Mouse (Mus musculus) gastrocnemius, postnatal 4 days (tissue): ENCODE data around the gene Atl1. TPM values are rescaled to one million over a fixed set of nuclear protein-coding genes. Genes with fewer than 3 reads are reported as not detected.

ENCODE experiments used
- DNase-seq, 2 experiments: peaks; one replicate each; pipeline ENCODE4 v3.0.0; 2021 to 2022; ENCODE audit warnings: low spot score in 2 of 2, mixed read lengths in 2 of 2
- total RNA-seq, 2 experiments: library from RNA; stranded (reverse); gene quantifications; 2 replicates each; pipeline ENCODE4 v1.2.3; 2021

Atl1 gene
- total RNA-seq, 2 experiments from 2014 or later: 5.6 to 6.2 TPM

DNA sequence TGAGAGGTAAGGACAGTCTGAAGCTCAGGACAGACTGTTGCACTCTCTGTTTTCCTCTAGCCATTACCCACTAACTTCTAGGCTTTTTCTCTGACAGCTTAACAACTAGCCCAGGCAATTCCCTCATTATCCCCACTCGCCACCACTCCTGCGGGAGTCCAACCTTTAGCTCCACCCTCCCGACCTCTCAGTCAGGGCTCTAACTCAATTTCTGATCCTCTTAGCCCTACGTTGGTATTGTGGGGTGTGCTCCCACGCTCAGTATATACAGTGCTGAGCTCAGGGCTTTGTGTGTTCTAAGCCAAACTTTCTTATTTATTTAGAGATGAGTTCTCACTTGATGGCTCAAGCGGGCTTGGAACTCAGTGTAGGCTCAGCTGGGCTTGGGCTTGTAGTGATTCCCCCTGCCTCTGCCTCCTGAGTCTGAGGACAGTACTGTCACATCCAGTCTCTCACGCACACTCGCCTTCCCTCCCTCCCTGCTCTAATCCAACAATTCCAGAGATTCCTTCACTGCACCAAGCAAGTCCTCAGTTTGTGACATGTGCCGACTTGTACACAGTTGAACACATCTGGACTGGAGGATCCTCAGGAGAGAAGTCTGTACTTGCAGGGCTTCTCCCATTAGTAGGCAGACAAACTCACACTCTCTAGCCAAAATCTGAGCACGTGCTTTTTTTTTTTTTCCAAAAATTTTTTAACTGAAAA, 11.1 kb upstream of the Atl1 start:
- DNase-seq: no peak

DNA sequence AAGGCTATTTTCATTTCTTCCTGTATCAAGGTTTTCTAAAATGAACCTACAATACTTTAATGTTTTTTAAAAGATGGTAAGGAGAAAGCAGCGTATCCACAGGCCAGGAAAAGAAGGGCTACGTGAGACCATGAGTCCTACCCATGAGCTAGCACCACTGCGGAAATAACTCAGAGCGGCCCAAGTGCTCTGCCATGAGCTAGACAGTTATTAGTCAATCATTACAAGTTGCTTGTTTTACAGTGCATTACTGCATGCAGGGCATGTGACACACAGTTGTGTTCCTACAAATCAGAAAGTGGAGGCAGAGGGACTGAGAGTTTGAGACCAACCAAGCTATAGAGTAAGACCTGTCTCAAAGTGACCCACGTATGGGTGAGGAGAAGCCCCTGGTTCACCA, 8.4 kb upstream of the Atl1 start:
- no peak for DNase-seq

DNA sequence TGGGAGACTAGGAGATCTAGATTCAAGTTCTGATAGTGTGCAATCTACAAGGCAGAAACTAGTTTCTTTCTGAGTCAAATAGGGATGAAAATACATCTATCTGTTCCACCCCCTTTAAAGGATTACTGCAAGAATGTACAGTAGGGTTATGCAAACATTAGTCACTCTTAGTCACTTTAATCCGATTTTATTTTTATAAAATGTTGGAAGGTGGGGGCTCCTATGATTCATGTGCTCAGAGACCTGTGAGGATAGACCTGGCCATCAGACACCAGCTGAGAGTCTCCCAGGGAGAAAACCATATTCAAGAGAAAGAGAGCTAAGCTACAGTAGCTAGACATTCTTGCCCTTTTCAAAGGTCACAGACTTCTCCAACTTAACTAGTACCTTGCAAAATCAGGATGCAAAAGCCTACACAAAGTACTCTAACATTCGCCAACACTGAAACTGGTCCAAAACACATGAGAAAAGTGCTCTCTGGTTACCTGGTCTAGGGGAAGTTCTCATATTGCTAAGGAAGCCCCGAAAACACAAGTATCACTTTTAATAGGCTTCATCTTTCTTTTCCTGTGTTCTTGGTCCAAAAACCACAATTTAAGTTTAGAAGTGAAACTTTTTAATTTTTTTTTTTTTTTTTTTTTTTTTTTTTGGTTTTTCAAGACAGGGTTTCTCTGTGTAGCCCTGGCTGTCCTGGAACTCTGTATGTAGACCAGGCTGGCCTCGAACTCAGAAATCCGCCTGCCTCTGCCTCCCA, 7.1 kb upstream of the Atl1 start:
- DNase-seq: no peak

DNA sequence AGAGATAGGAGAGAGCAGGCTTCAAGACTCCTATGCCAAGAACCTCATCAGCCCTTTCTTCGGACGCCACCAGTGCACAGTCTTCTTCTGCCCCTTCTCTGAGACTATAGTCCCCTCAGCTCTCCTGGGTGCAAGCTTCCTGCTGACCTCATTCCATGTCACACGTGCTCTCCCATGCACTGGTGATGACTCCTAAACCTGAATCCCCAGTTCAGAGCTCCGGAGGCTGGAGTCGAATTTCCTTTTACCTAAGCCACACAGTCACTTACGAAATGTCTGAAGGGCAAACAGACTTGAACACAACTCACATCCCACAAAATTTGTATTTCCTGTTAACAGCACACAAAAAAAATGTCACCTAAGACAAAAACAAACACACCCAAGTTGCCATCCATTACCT, 4.6 kb upstream of the Atl1 start:
- no peak for DNase-seq

DNA sequence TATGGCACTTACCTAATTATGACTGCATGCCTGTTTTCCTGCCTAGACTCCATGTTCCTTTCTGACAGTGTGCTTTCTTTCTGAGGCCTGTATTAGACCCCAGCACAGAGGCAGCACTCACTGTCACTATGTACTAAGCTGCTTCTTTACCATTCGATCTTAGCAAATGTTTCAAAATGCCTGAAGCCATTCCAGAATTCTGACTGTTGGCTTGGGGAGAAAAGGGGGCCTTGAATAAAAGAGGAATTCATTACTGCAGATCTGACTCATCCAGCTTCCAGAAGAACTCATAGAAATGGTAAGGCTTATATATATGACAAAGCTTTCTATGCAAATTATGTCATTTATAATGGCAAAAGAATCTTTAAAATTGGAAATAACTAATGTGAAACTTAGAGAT, 4.1 kb upstream of the Atl1 start:
- no peak for DNase-seq

DNA sequence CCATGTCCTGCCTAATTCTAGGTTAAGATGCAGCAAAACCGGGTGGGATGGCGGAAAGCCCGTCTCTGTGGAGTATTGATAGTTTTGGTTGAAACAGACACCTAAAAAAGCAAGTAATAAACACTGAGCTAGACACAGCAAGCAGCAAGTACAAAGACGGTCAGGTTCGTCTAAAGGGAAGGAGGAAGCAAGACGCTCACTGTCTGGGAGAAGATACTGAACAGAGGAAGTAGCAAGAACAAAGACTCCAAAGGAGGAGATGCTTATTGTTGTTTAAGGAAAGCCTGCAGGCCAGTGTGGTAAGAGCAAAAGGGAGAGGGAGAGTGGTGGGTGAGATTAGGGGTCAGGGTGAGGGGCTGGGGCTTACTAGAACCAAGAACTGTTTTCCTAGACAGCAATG, 2.4 kb upstream of the Atl1 start:
- no peak for DNase-seq

DNA sequence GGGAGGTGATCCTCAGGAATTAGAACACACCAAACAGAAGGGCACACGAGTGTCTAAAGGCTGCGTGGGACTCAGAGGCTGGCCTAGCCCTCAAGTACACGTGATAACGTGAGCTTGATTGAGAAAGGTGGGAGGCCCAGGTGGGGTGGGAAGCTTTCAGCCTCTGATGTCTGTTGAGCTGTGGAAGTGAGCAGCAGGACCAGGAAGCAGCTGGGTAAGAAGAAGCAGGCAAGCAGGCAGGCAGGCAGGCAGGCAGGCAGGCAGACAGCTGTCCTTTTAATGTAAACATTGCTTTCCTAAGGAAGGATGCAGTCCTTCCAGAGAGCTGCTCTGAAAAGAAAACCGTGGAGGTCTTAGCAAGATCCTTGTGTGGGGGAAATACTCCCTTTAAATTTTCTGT, 1.9 kb upstream of the Atl1 start:
- DNase-seq: no peak

DNA sequence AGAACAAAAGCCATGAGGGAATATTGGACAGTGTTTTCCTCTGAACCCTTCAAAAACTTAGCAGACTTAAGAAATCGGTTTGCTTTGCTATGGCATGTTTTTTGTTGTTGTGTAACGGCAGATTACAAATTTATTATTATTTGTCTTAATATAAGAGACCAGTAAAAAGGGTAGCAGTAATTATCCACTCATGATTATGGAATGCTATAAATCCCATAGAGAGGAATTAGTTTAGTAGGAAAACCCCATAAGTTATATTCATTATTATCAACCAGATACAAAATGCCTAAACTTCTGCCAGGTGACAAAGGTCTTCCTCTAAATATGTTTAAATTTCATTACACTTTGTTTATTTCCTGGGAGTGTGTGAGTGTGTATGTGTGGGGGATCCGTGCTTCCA, 693 bp upstream of the Atl1 start:
- DNase-seq: no peak

DNA sequence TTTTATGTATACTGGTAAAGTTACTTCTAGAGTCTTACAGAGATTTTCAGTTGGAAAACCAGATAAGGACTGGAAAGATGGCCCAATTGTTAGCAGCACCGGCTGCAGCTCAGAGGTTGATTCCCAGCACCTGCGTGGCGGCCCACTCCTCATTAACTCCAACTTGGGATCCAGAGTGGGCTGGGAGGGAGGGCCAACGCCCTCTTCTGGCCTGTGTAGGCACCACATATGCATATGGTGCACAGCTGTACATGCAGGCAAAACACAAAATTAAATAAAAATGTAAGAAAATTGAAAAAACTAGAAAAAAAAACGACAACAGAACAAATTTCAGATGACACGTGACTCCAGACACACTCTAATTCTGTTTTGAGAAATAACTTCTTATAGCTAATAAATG, 1.5 kb downstream of the Atl1 start:
- no peak for DNase-seq

DNA sequence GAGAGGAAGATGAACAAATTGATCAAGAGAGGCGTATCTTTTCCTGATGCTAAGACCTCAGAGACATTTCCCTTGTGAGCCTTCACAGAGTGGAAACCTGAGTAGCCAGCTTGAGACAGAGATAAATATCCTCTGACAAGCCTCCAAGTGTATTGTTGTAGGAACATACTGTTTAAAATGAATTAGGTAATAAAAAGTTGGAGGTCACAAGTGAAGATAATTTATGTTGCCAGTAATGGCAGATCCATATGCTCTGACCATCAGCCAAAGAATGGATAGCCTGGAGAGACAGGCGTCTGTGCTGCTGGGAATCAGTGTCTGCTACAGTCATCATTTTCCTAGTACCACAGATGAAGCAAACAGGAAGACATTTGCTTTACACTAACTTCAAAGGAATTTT, 2.6 kb downstream of the Atl1 start:
- no peak for DNase-seq

DNA sequence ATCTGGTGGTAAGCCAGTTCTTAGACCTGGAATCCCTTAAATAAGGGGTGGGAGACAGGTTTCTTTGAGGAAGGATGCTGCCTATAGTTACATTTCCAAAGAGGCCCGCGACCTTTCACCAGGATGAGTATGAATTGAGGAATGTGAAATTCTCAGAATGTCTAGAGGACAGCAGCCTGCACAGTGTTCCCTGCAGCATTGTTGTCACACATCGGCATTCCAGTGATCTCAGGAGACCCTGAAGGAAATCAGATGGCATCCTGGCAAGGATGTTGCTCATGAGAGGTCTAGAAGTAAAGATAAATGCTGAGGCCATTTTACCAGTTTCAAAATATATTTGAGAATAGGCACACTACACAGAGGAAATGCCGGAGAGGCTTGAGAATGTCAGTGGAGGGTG, 5.7 kb downstream of the Atl1 start:
- no peak for DNase-seq

DNA sequence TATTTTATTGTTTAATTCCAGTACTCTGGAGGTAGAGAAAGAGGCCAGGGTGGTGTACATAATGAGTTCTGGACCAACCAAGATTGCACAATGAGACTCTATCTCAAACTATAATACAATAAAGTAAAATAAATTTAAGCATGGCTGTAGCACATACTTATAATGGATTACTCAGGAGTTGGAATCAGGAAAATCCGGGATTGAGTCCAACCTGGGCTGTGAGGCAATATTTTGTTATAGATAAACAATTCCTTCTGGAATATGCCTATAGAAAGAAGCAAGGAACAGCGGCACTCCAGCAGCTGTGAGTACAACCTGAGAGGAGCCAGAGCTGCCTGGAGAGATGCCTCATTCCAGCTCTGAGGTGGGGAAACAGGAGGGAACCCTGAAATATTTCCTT, 12.6 kb downstream of the Atl1 start:
- no peak for DNase-seq

DNA sequence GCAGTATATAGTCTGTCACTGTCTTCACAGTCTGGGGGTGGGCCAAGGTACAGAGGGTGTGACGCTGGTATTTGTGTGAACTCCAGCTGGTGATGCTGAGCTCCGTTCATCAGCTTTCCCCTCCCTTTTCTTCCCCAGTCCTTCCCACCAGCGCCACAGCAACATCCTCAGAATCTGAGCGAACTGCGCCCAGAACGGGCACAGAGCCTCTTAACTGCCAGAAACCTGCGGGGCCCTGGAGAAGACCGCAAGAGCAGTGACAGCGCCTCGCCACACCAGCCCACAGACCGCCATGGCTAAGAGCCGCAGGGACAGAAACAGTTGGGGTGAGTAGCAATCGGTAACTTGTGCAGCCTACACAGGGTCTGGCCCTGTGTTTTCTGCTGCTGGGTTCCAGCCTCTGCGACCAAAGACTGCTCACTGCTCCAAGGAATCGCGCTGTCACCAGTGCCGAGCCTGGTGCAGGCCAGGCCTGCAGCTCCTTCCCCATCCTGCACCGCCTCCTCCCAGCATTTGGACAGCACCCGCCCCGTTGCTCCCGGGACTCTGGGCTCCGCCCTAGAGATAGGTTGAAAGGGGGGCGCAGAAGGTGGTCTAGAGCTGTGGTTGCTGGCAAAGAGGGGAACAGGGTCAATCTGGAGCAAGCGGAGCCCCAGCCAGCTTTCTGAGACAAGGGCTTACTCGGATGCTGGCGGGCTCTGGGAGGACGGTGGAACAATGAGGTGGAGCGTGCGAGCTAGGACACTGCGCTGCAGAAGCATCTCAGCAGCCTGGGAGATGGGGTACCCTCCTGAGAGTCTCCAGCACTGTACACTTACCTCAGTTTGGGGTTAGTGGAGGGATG, 15.5 kb downstream of the Atl1 start:
- DNase-seq: peak in 1 of 2 experiments; percentile 34

DNA sequence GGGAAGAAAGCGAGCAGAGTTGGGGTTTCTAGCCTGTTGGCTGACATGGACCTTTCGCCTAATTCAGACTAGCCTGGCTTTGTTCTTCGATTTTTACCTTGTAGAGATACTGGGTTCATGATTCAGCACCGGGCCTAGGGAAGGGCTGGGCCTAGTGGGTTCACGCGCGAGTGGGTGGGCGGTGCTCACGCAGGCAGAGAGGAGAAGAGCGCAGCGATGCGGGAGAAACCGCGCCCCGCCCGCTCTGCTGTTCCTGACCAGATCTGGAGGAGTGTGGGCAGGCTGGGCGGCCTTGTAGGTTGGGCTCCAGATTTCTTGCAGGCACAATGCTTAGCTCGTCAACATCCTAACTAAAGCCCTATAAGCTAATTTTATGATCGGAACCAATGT, 16.1 kb downstream of the Atl1 start:
- no peak for DNase-seq

DNA sequence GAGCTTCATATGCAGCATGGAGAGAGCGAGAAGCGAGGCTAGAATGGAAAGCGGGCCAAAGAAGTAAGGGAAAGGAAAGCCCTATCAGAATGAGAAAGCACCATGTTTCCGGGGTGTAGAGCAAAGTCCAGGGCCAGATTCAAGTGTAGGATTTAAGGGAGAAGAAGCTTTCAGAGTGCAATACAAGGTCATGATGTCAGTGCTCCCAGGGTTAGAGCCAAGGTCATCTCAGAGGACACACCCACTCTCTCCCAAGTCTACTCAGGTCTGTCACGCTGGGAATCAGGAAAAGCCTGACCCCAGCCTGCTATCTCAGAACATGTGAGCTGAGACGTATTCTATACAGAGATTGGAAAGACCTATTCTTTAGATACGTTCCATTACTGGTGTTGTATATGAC, 19.5 kb downstream of the Atl1 start:
- DNase-seq: no peak

DNA sequence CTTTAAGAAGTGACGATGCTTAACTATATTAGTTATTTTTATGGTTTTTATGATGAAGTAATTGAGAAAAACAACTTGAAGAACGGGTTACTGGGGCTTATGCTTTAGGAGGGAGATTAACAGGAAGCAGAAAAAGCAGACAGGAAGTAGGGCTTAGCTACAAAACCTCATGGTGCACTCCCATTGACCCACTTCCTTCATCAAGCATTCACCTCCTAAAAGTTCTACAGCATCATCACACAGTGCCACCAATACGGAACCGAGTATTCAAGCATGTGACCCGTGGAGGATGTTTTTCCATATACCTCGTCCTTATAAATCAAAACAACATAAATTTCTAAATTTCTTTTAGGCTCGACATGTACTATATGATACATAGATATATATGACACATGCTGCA, 20.3 kb downstream of the Atl1 start:
- DNase-seq: no peak

DNA sequence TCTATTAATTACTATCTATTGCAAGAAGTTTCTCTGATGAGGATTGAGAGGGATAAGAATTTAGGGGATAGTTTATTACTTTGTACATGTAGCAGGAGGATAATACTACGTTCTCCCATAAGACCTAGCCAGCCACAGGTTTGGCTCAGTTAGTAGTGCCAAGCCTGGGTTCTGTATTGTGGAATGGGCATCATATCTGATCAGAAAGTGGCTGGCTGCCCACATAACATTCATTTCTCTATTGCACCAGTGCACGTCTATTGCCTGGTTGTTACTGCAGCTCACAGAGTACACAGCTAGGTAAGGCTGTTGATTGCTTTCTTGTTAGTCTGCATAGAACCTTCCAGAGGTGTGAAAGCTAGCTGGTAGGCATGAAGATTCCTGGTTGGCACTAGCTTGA, 25.5 kb downstream of the Atl1 start:
- no peak for DNase-seq

DNA sequence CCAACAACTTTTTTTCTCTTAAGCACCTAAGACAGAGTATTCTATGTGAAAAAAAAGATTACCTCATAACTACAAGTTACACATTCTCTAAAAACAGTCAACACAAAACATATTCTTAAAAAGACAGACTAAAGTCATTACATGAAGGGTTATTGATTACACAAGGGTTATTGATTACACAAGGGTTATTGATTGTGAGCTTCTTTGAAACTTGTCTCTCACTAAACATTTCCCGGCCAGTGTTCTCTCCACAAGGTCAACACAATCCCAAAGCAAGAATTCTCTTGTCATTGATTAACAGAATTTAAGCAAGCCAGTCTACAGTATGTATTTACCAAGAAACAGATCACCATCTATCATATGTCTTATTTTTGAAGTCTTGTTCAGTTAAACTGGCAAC, 29.7 kb downstream of the Atl1 start:
- DNase-seq: no peak

DNA sequence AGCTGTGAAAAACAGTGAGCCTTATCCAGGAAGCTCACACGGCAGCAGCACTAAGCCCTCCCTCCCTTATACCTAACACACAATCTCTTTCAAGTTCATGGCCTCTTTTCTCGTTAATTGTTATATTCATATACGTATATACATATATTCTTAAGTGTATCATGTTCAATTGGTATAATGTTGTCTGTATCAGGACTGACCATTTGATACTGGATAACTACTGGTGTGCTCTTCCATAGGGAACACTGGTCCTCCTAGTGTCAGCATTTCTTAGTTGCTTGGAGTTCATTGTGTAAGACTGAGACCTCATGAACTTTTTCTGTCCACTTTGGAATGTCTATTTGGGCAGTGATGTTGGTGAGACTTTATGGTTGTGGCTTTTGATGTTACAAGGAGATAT, 30.7 kb downstream of the Atl1 start:
- no peak for DNase-seq

DNA sequence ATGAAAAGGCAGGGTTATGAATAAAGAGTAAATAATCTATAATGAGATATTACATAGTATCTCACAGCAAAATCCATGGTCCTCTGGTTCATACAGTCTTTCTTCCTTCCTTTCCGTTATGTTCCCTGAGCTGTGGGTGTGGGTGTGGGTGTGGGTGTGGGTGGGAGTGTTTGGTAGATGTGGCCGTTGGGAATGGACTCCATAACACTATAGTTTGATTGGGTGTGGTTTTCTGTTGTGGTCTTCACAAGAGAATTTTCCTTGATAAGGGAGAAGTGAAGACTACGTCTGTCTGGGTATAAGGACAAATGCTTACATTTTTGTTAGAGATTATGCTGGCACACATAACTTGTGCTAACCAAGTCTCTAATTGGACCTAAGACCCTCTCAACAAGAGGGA, 31.2 kb downstream of the Atl1 start:
- DNase-seq: no peak

DNA sequence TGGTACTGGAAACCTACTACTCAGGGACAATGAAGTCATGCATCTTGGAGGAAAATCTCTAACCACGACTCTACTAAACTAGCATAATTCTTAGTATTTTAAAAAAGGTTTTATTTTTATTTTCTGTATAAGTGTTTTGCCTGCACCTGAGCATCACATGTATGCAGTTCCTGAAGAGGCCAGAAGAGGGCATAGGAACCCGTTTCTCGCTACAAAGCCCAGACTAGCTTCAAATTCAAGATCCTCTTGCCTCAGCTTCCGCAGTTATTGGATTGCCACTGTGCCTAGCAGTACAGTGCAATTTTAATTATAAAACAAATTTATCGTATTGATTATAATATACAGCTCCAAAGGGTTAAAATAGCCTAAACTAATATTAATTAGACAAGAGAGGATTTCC, 31.6 kb downstream of the Atl1 start:
- peak in 1 of 2 experiments; percentile 14 for DNase-seq

DNA sequence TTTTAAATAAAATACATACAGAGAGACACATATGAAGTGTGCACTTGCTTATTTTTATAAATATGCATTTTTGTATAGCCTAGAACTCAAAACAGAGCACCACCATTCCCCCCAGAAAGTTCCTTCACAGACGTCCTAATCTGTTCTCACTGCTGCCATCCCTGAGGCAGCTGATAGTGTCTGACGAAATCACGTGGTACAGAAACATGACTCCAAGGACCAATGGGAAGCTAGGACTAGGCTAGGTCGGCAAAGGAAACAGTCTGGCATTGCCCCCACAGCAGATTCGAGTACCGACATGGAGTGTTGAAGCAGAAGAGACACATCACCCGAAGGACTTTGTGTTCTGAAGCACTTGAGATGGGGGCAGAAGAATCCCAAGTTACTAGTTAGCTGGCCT, 34.3 kb downstream of the Atl1 start:
- DNase-seq: no peak
